Mouse (Mus musculus) stomach, postnatal 0 days (tissue): Measurements from ENCODE around the gene Rhoh.

Experiments used
- CTCF ChIP-seq: IDR thresholded peaks from 2 replicates; pipeline ENCODE4 v1.5.1; 2016; ENCODE audit warnings: antibody characterized with exemption, low read depth, mild to moderate bottlenecking, moderate library complexity
- EP300 ChIP-seq: optimal IDR thresholded peaks from 2 replicates; pipeline ENCODE3; 2016; ENCODE audit warnings: antibody characterized with exemption

DNA sequence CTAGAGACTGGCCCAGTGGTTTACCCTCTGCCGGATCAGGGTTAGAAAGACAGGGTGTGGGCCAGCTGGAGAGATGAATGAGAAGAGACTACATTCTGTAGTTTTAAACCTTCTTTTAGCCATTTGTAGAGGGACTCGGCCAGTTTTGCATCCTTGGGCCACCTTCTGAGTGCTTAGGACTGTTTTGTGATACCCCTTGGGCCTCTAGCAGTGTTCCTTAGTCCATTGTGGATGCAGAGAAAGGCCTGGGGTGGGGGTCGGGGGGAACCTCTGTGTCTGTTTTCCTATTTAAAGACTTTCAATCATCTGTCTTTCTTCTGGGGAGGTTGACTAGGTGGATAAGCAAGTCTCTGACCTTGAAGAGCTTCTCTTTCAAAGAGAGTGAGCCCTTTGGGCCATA, 3.9 kb downstream of the Rhoh start:
- TF ChIP-seq CTCF (no peak), EP300 (no peak)
